7 mouse cellular contexts compared by ENCODE assay signal in the genomic region with DNA sequence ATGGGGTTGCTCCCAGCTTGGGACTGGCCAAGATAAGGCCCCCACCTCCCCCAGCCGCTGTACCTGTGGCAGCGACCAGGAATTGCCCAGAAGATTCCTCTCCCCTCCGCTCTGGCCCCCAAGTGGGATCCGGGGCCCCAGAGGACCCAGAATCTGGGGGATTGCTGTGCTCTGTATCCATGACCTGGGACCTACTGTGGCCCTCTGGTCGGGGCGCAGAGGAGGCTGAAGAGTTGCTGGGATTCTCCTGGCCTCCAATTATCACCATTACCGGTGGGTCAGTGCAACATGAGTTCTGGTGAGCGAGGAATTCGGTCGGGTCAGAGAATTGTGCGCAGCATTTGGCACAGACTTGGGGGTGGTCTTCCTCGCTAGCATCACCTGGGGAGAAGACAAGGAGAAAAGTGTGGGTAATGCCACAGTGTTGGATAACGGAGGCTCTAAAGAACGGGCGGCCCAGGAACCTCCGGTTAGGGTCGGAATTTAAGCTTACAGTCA. TPM values are rescaled to one million over a fixed set of nuclear protein-coding genes. Genes with fewer than 3 reads are reported as not detected.
DNase-seq lines count a peak whose midpoint lies in the region; ATAC-seq and TF ChIP-seq lines count a peak whose summit lies in the region.

No protein-coding gene starts in this region.

- no peak for TF ChIP-seq POLR2A in lung, adult 2 months (IDR thresholded peaks at IDR 0.05; ENCODE audit: borderline replicate concordance, extremely low read depth, low read depth, low read length)

- WGBS in lung, adult 2 months = 12% methylated on average over 17 of the region's 17 CpGs
- 10% methylated on average over 17 of the region's 17 CpGs for WGBS in forebrain, embryonic 10.5 days
- WGBS in intestine, embryonic 16.5 days = 4% methylated on average over 17 of the region's 17 CpGs
- 6% methylated on average over 17 of the region's 17 CpGs for WGBS in neural tube, embryonic 14.5 days

- H3K27ac ChIP-seq in forebrain, embryonic 10.5 days = peak overlapping the region; percentile 94
- H3K27ac ChIP-seq in intestine, embryonic 16.5 days (ENCODE audit: low read length) = peak overlapping the region; percentile 80
- H3K27ac ChIP-seq in neural tube, embryonic 14.5 days (ENCODE audit: low read depth, low read length) = peak overlapping the region; percentile 95

- peak overlapping the region; percentile 80 for H3K4me3 ChIP-seq in lung, adult 2 months (replicated peaks; ENCODE audit: extremely low read depth, low read depth, low read length)
- H3K4me3 ChIP-seq in forebrain, embryonic 10.5 days = peak overlapping the region; percentile 69
- peak overlapping the region; percentile 89 for H3K4me3 ChIP-seq in intestine, embryonic 16.5 days (ENCODE audit: low read length)
- H3K4me3 ChIP-seq in neural tube, embryonic 14.5 days (ENCODE audit: low read depth, low read length) = peak overlapping the region; percentile 88

- H3K27me3 ChIP-seq in forebrain, embryonic 10.5 days (ENCODE audit: poor library complexity, severe bottlenecking) = no peaks in the 10 kb centered on the region
- no peaks in the 10 kb centered on the region for H3K27me3 ChIP-seq in intestine, embryonic 16.5 days (replicated peaks; ENCODE audit: control insufficient read depth, insufficient read depth, low read length)
- no peaks in the 10 kb centered on the region for H3K27me3 ChIP-seq in neural tube, embryonic 14.5 days (ENCODE audit: control insufficient read depth, insufficient read depth, low read length)

- DNase-seq in lung, adult 2 months = no peak
- DNase-seq in lung, adult 18-20 months = no peak
- DNase-seq in forebrain, embryonic 10.5 days (ENCODE audit: extremely low spot score, low spot score) = no peak
- no peak for DNase-seq in adrenal gland, postnatal 36 days

- peaks cover 28% of the 10 kb centered on the region; the same call in 1 of the 2 replicates for H3K9me3 ChIP-seq in forebrain, embryonic 10.5 days
- H3K9me3 ChIP-seq in intestine, embryonic 16.5 days (ENCODE audit: control insufficient read depth, low read length) = no peaks in the 10 kb centered on the region
- no peaks in the 10 kb centered on the region for H3K9me3 ChIP-seq in neural tube, embryonic 14.5 days (ENCODE audit: control insufficient read depth, low read length)

- peak overlapping the region; percentile 84 for H3K4me2 ChIP-seq in intestine, embryonic 16.5 days (ENCODE audit: low read depth, low read length)
- peak overlapping the region; percentile 91 for H3K4me2 ChIP-seq in neural tube, embryonic 14.5 days (ENCODE audit: low read depth, low read length)

- peaks cover 2% of the 10 kb centered on the region; the same call in 1 of the 2 replicates for H3K4me1 ChIP-seq in lung, adult 2 months (ENCODE audit: control insufficient read depth, insufficient read depth, low read length)
- H3K4me1 ChIP-seq in forebrain, embryonic 10.5 days = peaks cover 65% of the 10 kb centered on the region
- H3K4me1 ChIP-seq in intestine, embryonic 16.5 days (ENCODE audit: control insufficient read depth, insufficient read depth, low read length) = peaks cover 14% of the 10 kb centered on the region
- peaks cover 28% of the 10 kb centered on the region for H3K4me1 ChIP-seq in neural tube, embryonic 14.5 days (ENCODE audit: control insufficient read depth, insufficient read depth, low read length)

- 0 out of 2 replicates have a peak, but pooled peaks have one; percentile 0 for ATAC-seq in intestine, embryonic 16.5 days
- ATAC-seq in neural tube, embryonic 14.5 days (ENCODE audit: low read depth) = peak; percentile 21; the same call in 1 of the 2 replicates
- ATAC-seq in cerebellum, adult (ENCODE audit: insufficient number of reproducible peaks, low FRiP score, low TSS enrichment) = no peak; the same call in 1 of the 2 replicates

- peak overlapping the region; percentile 90 for H3K9ac ChIP-seq in intestine, embryonic 16.5 days (ENCODE audit: low read depth, low read length)
- peak overlapping the region; percentile 91 for H3K9ac ChIP-seq in neural tube, embryonic 14.5 days (replicated peaks; ENCODE audit: low read depth, low read length)

- no peak for TF ChIP-seq CTCF in lung, adult 2 months (IDR thresholded peaks at IDR 0.05; ENCODE audit: insufficient read depth, low read length)

- peaks cover 73% of the 10 kb centered on the region for H3K36me3 ChIP-seq in forebrain, embryonic 10.5 days (replicated peaks)
- peaks cover 23% of the 10 kb centered on the region for H3K36me3 ChIP-seq in intestine, embryonic 16.5 days (ENCODE audit: control insufficient read depth, insufficient read depth, low read length)
- H3K36me3 ChIP-seq in neural tube, embryonic 14.5 days (ENCODE audit: control insufficient read depth, insufficient read depth, low read length) = peaks cover 21% of the 10 kb centered on the region

RNA-seq across cellular contexts. Expression of a gene that starts 10.4 kb away (rescaled TPM):
- polyA plus RNA-seq in lung, adult 2 months (2012; rRNA removed) = 20.3 and 22.7 TPM in 2 replicates
- polyA plus RNA-seq in forebrain, embryonic 10.5 days (2016; fragmentation: Nextera tagmentation; extraction: Ambion mirVana) = 64.4 and 69.9 TPM in 2 replicates
- 37.5 and 38.7 TPM in 2 replicates for polyA plus RNA-seq in intestine, embryonic 16.5 days (2015; fragmentation: Nextera tagmentation; extraction: Ambion mirVana)
- polyA plus RNA-seq in neural tube, embryonic 14.5 days (2014; fragmentation: Nextera tagmentation; extraction: Ambion mirVana) = 41.1 and 42.5 TPM in 2 replicates
- total RNA-seq in adrenal gland, postnatal 36 days (2021) = 10 to 100 TPM; 36.1 to 47.3 TPM

RNA-seq across cellular contexts. Expression of a gene that starts 13.2 kb away (rescaled TPM):
- polyA plus RNA-seq in lung, adult 2 months (2012; rRNA removed) = 6.3 and 8.1 TPM in 2 replicates
- 73.2 and 82.1 TPM in 2 replicates for polyA plus RNA-seq in forebrain, embryonic 10.5 days (2016; fragmentation: Nextera tagmentation; extraction: Ambion mirVana)
- 7.3 and 7.6 TPM in 2 replicates for polyA plus RNA-seq in intestine, embryonic 16.5 days (2015; fragmentation: Nextera tagmentation; extraction: Ambion mirVana)
- polyA plus RNA-seq in neural tube, embryonic 14.5 days (2014; fragmentation: Nextera tagmentation; extraction: Ambion mirVana) = 42.4 and 52.4 TPM in 2 replicates
- total RNA-seq in adrenal gland, postnatal 36 days (2021) = 1 to 10 TPM; 6.7 to 7.5 TPM

RNA-seq across cellular contexts. Expression of a gene that starts 36.0 kb away (rescaled TPM):
- polyA plus RNA-seq in lung, adult 2 months (2012; rRNA removed) = 7.7 and 13.0 TPM in 2 replicates
- 22.5 and 24.0 TPM in 2 replicates for polyA plus RNA-seq in forebrain, embryonic 10.5 days (2016; fragmentation: Nextera tagmentation; extraction: Ambion mirVana)
- polyA plus RNA-seq in intestine, embryonic 16.5 days (2015; fragmentation: Nextera tagmentation; extraction: Ambion mirVana) = 13.2 and 13.8 TPM in 2 replicates
- 69.4 TPM in 2 replicates for polyA plus RNA-seq in neural tube, embryonic 14.5 days (2014; fragmentation: Nextera tagmentation; extraction: Ambion mirVana)
- 10 to 100 TPM; 38.2 to 45.1 TPM for total RNA-seq in adrenal gland, postnatal 36 days (2021)

RNA-seq across cellular contexts. Expression of a gene that starts 36.4 kb away (rescaled TPM):
- polyA plus RNA-seq in lung, adult 2 months (2012; rRNA removed) = 23.0 and 32.0 TPM in 2 replicates
- polyA plus RNA-seq in forebrain, embryonic 10.5 days (2016; fragmentation: Nextera tagmentation; extraction: Ambion mirVana) = 53.4 and 56.6 TPM in 2 replicates
- 36.8 TPM in 2 replicates for polyA plus RNA-seq in intestine, embryonic 16.5 days (2015; fragmentation: Nextera tagmentation; extraction: Ambion mirVana)
- polyA plus RNA-seq in neural tube, embryonic 14.5 days (2014; fragmentation: Nextera tagmentation; extraction: Ambion mirVana) = 49.0 and 69.3 TPM in 2 replicates
- total RNA-seq in adrenal gland, postnatal 36 days (2021) = 10 to 100 TPM; 55.3 to 70.4 TPM

RNA-seq across cellular contexts. Expression of a gene that starts 40.9 kb away (rescaled TPM):
- polyA plus RNA-seq in lung, adult 2 months (2012; rRNA removed) = not detected in 2 replicates
- polyA plus RNA-seq in forebrain, embryonic 10.5 days (2016; fragmentation: Nextera tagmentation; extraction: Ambion mirVana) = not detected in 2 replicates
- polyA plus RNA-seq in intestine, embryonic 16.5 days (2015; fragmentation: Nextera tagmentation; extraction: Ambion mirVana) = not detected in 2 replicates
- polyA plus RNA-seq in neural tube, embryonic 14.5 days (2014; fragmentation: Nextera tagmentation; extraction: Ambion mirVana) = not detected in 2 replicates
- not detected for total RNA-seq in adrenal gland, postnatal 36 days (2021)
